Mouse (Mus musculus): ENCODE data around the gene Fbxo48.

Gene Fbxo48

GRCm38 (mm10) chr11:16950976-16951760 is at the start of gene Fbxo48:
Gene Fbxo48, plus strand, starts transcription at chr11:16951375.
- ATAC-seq (ENCODE audit: insufficient number of reproducible peaks, low FRiP score, low TSS enrichment) = peak; percentile 100

GRCm38 (mm10) chr11:16904302-16905011 is 46.7 kb upstream of the Fbxo48 start:
- no peak for ATAC-seq (ENCODE audit: insufficient number of reproducible peaks, low FRiP score, low TSS enrichment)

GRCm38 (mm10) chr11:16905012-16905332 is 46.2 kb upstream of the Fbxo48 start:
- ATAC-seq (ENCODE audit: insufficient number of reproducible peaks, low FRiP score, low TSS enrichment) = no peak

- ATAC-seq (ENCODE audit: insufficient number of reproducible peaks, low FRiP score, low TSS enrichment) = no peak
These were observed 44.6 kb upstream of the Fbxo48 start for GRCm38 (mm10) chr11:16906530-16906929.

GRCm38 (mm10) chr11:16907517-16908129 is 43.6 kb upstream of the Fbxo48 start:
- no peak for ATAC-seq (ENCODE audit: insufficient number of reproducible peaks, low FRiP score, low TSS enrichment)

GRCm38 (mm10) chr11:16914756-16915155 is 36.4 kb upstream of the Fbxo48 start:
- ATAC-seq (ENCODE audit: insufficient number of reproducible peaks, low FRiP score, low TSS enrichment) = no peak

GRCm38 (mm10) chr11:16915850-16916249 is 35.3 kb upstream of the Fbxo48 start:
- ATAC-seq (ENCODE audit: insufficient number of reproducible peaks, low FRiP score, low TSS enrichment) = no peak

GRCm38 (mm10) chr11:16917512-16917911 is 33.7 kb upstream of the Fbxo48 start:
- no peak for ATAC-seq (ENCODE audit: insufficient number of reproducible peaks, low FRiP score, low TSS enrichment)

- no peak for ATAC-seq (ENCODE audit: insufficient number of reproducible peaks, low FRiP score, low TSS enrichment)
These were observed 19.0 kb upstream of the Fbxo48 start for GRCm38 (mm10) chr11:16932159-16932558.

- ATAC-seq (ENCODE audit: insufficient number of reproducible peaks, low FRiP score, low TSS enrichment) = no peak
These were observed 15.5 kb upstream of the Fbxo48 start for GRCm38 (mm10) chr11:16935577-16936236.

GRCm38 (mm10) chr11:16941103-16941793 is 9.9 kb upstream of the Fbxo48 start:
- no peak for ATAC-seq (ENCODE audit: insufficient number of reproducible peaks, low FRiP score, low TSS enrichment)

GRCm38 (mm10) chr11:16941973-16942452 is 9.2 kb upstream of the Fbxo48 start:
- ATAC-seq (ENCODE audit: insufficient number of reproducible peaks, low FRiP score, low TSS enrichment) = no peak

GRCm38 (mm10) chr11:16943016-16943415 is 8.2 kb upstream of the Fbxo48 start:
- no peak for ATAC-seq (ENCODE audit: insufficient number of reproducible peaks, low FRiP score, low TSS enrichment)

GRCm38 (mm10) chr11:16948756-16949155 is 2.4 kb upstream of the Fbxo48 start:
- ATAC-seq (ENCODE audit: insufficient number of reproducible peaks, low FRiP score, low TSS enrichment) = no peak

GRCm38 (mm10) chr11:16950226-16950975 is 774 bp upstream of the Fbxo48 start:
- no peak for ATAC-seq (ENCODE audit: insufficient number of reproducible peaks, low FRiP score, low TSS enrichment)

- ATAC-seq (ENCODE audit: insufficient number of reproducible peaks, low FRiP score, low TSS enrichment) = no peak
These were observed 511 bp downstream of the Fbxo48 start for GRCm38 (mm10) chr11:16951761-16952010.

GRCm38 (mm10) chr11:16956115-16956862 is 5.1 kb downstream of the Fbxo48 start:
- no peak for ATAC-seq (ENCODE audit: insufficient number of reproducible peaks, low FRiP score, low TSS enrichment)

- ATAC-seq (ENCODE audit: insufficient number of reproducible peaks, low FRiP score, low TSS enrichment) = no peak
These were observed 5.9 kb downstream of the Fbxo48 start for GRCm38 (mm10) chr11:16957030-16957429.

GRCm38 (mm10) chr11:16958520-16958919 is 7.3 kb downstream of the Fbxo48 start:
- no peak for ATAC-seq (ENCODE audit: insufficient number of reproducible peaks, low FRiP score, low TSS enrichment)
